Mouse (Mus musculus) megakaryocyte, embryonic 14.5 days (primary cell): Measurements from ENCODE around the gene L3mbtl4.

Experiments used
- FLI1 ChIP-seq: IDR thresholded peaks from 2 replicates; pipeline ENCODE4 v1.6.1; 2012; ENCODE audit warnings: low read length, inconsistent platforms, mixed read lengths
- GATA1 ChIP-seq: IDR thresholded peaks from 3 replicates; pipeline ENCODE4 v1.6.1; 2012; ENCODE audit warnings: mixed read lengths, low read length, inconsistent platforms, borderline replicate concordance

DNA sequence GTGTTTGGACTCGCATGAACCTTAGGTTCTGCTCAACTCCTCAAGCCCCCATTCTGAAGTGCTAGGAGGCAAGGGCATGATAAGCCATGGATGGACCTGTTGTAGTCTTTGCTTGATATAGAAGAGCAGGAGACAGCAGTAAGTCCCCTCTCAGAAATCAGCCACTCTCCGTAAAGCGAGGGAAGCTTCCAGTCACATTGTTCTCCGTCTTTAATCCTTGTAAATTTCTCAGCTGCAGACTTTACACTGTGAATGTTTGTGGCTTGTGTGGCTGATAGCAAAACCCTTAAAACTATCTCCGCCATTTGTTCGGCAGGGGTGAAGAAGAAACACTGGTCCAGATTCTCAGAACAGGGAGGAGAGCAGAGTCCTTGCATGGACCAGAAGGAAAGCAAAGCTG lies 552.7 kb downstream of the L3mbtl4 start, which contains the start of gene Tmem200c:
- TF ChIP-seq GATA1 (no peak), FLI1 (no peak)
